Mouse (Mus musculus) stomach, postnatal 0 days (tissue): ENCODE measurements at regions not wholly inside any gene's neighbourhood (a gene's known extent, or its start where the extent isn't known, plus 50 kb on each side); places are given as distances from the start of the nearest gene placed in this dataset.

ENCODE experiments used
- CTCF ChIP-seq: IDR thresholded peaks from 2 replicates; pipeline ENCODE4 v1.5.1; 2016; ENCODE audit warnings: antibody characterized with exemption, low read depth, mild to moderate bottlenecking, moderate library complexity
- EP300 ChIP-seq: optimal IDR thresholded peaks from 2 replicates; pipeline ENCODE3; 2016; ENCODE audit warnings: antibody characterized with exemption

GRCm38 (mm10) chr9:91528838-91529475, 163.3 kb upstream of the Zic1 start:
- TF ChIP-seq CTCF (no peak), EP300 (no peak)
